Mouse (Mus musculus) embryonic facial prominence, embryonic 11.5 days (tissue): Measurements from ENCODE around the gene Ccdc8. TPM values are rescaled to one million over a fixed set of nuclear protein-coding genes. Genes with fewer than 3 reads are reported as not detected.
A peak's percentile ranks its signal among the peaks of the same experiment; 100 is the strongest.

ENCODE experiments used
- ATAC-seq: fragments of 200-750 bp; cut with Nextera tagmentation; replicated peaks from 2 replicates; pipeline ENCODE4 v1.8.0; 2017; ENCODE audit warnings: low read depth; ENCODE audit not compliant: insufficient number of reproducible peaks, low FRiP score, low TSS enrichment
- DNase-seq: peaks from one replicate; pipeline ENCODE4 v3.0.0-alpha.2; 2015; ENCODE audit warnings: low spot score
- H3K27ac ChIP-seq: fragments of 300-500 bp; sonication (generic); replicated peaks from 2 replicates; pipeline ENCODE4 v1.5.1; 2014; ENCODE audit warnings: mild to moderate bottlenecking, low read depth, low read length, control low read depth
- H3K27me3 ChIP-seq: fragments of 300-500 bp; sonication (generic); 2 replicates; pipeline ENCODE4 v1.6.1; 2014; ENCODE audit warnings: mild to moderate bottlenecking, low read length, moderate library complexity, mixed read lengths; ENCODE audit not compliant: control insufficient read depth, insufficient read depth
- H3K36me3 ChIP-seq: fragments of 300-500 bp; sonication (generic); replicated peaks from 2 replicates; pipeline ENCODE4 v1.6.1; 2014; ENCODE audit warnings: low read depth, mild to moderate bottlenecking, low read length, moderate library complexity, mixed read lengths; ENCODE audit not compliant: control insufficient read depth, insufficient read depth
- H3K4me1 ChIP-seq: fragments of 300-500 bp; sonication (generic); 2 replicates; pipeline ENCODE4 v1.6.1; 2014; ENCODE audit warnings: low read length, mixed read lengths; ENCODE audit not compliant: control insufficient read depth, insufficient read depth
- H3K4me2 ChIP-seq: fragments of 300-500 bp; sonication (generic); 2 replicates; pipeline ENCODE4 v1.6.1; 2014; ENCODE audit warnings: low read depth, mild to moderate bottlenecking, control low read depth, low read length, moderate library complexity
- H3K4me3 ChIP-seq: fragments of 300-500 bp; sonication (generic); 2 replicates; pipeline ENCODE4 v1.5.1; 2014; ENCODE audit warnings: low read depth, low read length, control low read depth
- H3K9ac ChIP-seq: fragments of 300-500 bp; sonication (generic); replicated peaks from 2 replicates; pipeline ENCODE4 v1.6.1; 2014; ENCODE audit warnings: mild to moderate bottlenecking, control low read depth, low read length
- H3K9me3 ChIP-seq: fragments of 300-500 bp; sonication (generic); replicated peaks from 2 replicates; pipeline ENCODE4 v1.6.1; 2016; ENCODE audit warnings: mild to moderate bottlenecking, low read length, inconsistent platforms, mixed read lengths; ENCODE audit not compliant: control insufficient read depth
- WGBS: fragments of 180-500 bp; shearing (Covaris S2); extraction: QIAGEN DNeasy Blood & Tissue Kit; methylation state at CpG from one replicate; pipeline ENCODE4 v1.1.7; 2014; 5-methylcytosine and 5-hydroxymethylcytosine counted together
- polyA plus RNA-seq: library from polyadenylated mRNA; unstranded; fragments of >200 nt; fragmentation: Nextera tagmentation; extraction: Ambion mirVana; gene quantifications from 2 replicates; pipeline ENCODE4 v1.2.1, GENCODE M21; 2014

The Ccdc8 gene
- polyA plus RNA-seq, 1 experiment from 2014 or later = 15.9 TPM

GRCm38 (mm10) chr7:16959539-16960187 lies 32.8 kb upstream of the Ccdc8 start, which contains the start of gene Pnmal1:
Gene Pnmal1, plus strand, starts transcription at chr7:16959679.
- H3K27ac ChIP-seq = no peak within 1 kb of the TSS; the same call in 1 of the 2 replicates
- H3K27me3 ChIP-seq = no peaks in the 10 kb centered on the region
- peak; percentile 92 for ATAC-seq
- peak; percentile 90 for DNase-seq
- H3K4me2 ChIP-seq = peak within 1 kb of the TSS; percentile 36
- no peaks in the 10 kb centered on the region for H3K9me3 ChIP-seq
- H3K4me1 ChIP-seq = peaks cover 3% of the 10 kb centered on the region
- no peaks in the 10 kb centered on the region; the same call in 1 of the 2 replicates for H3K36me3 ChIP-seq
- WGBS = 20% methylated on average over 17 of the region's 17 CpGs
- no peak within 1 kb of the TSS for H3K4me3 ChIP-seq
- peak within 1 kb of the TSS; percentile 28; the same call in 1 of the 2 replicates for H3K9ac ChIP-seq

GRCm38 (mm10) chr7:16961678-16962077 lies 30.8 kb upstream of the Ccdc8 start:
- H3K27ac ChIP-seq = no peak overlapping the region
- no peak overlapping the region for H3K4me2 ChIP-seq
- no peaks in the 10 kb centered on the region for H3K27me3 ChIP-seq
- H3K9me3 ChIP-seq = no peaks in the 10 kb centered on the region
- no peaks in the 10 kb centered on the region; the same call in 1 of the 2 replicates for H3K36me3 ChIP-seq
- no peak for DNase-seq
- WGBS = 78% methylated on average over 5 of the region's 5 CpGs
- H3K4me1 ChIP-seq = peaks cover 3% of the 10 kb centered on the region
- no peak for ATAC-seq
- no peak overlapping the region for H3K4me3 ChIP-seq
- no peak overlapping the region for H3K9ac ChIP-seq

- ATAC-seq (no peak), DNase-seq (no peak)
- H3K9me3 ChIP-seq = no peaks in the 10 kb centered on the region
- no peak overlapping the region for H3K4me2 ChIP-seq
- H3K27me3 ChIP-seq = no peaks in the 10 kb centered on the region
- H3K4me1 ChIP-seq = no peaks in the 10 kb centered on the region
- H3K4me3 ChIP-seq = no peak overlapping the region
- 84% methylated on average over 6 of the region's 6 CpGs for WGBS
- H3K36me3 ChIP-seq = no peaks in the 10 kb centered on the region
- no peak overlapping the region for H3K9ac ChIP-seq
- H3K27ac ChIP-seq = no peak overlapping the region
Observed at GRCm38 (mm10) chr7:16968414-16968813, 24.1 kb upstream of the Ccdc8 start.

- no peak for DNase-seq
- 82% methylated on average over 3 of the region's 3 CpGs for WGBS
- no peak overlapping the region for H3K9ac ChIP-seq
Observed at GRCm38 (mm10) chr7:16971160-16971559, 21.3 kb upstream of the Ccdc8 start.

GRCm38 (mm10) chr7:16974018-16974417 lies 18.5 kb upstream of the Ccdc8 start:
- H3K4me2 ChIP-seq = no peak overlapping the region
- no peaks in the 10 kb centered on the region for H3K36me3 ChIP-seq
- H3K9me3 ChIP-seq = no peaks in the 10 kb centered on the region
- H3K27ac ChIP-seq = no peak overlapping the region
- no peaks in the 10 kb centered on the region for H3K4me1 ChIP-seq
- H3K9ac ChIP-seq = no peak overlapping the region
- DNase-seq (no peak), ATAC-seq (no peak)
- WGBS = 71% methylated on average over 6 of the region's 6 CpGs
- H3K27me3 ChIP-seq = no peaks in the 10 kb centered on the region
- H3K4me3 ChIP-seq = no peak overlapping the region

More at GRCm38 (mm10) chr7:16971160-16971559, 21.3 kb upstream of the Ccdc8 start:
- Histone ChIP-seq H3K27me3 (no peaks in the 10 kb centered on the region), H3K4me1 (no peaks in the 10 kb centered on the region), H3K27ac (no peak overlapping the region), H3K4me2 (no peak overlapping the region), H3K9me3 (no peaks in the 10 kb centered on the region), H3K4me3 (no peak overlapping the region), H3K36me3 (no peaks in the 10 kb centered on the region)
- ATAC-seq = no peak

GRCm38 (mm10) chr7:16976298-16976697 lies 16.2 kb upstream of the Ccdc8 start:
- Histone ChIP-seq H3K9ac (no peak overlapping the region), H3K4me2 (no peak overlapping the region), H3K27me3 (no peaks in the 10 kb centered on the region), H3K36me3 (no peaks in the 10 kb centered on the region), H3K27ac (no peak overlapping the region), H3K4me1 (no peaks in the 10 kb centered on the region; the same call in 1 of the 2 replicates), H3K4me3 (no peak overlapping the region), H3K9me3 (no peaks in the 10 kb centered on the region)
- DNase-seq = no peak
- no peak for ATAC-seq
- WGBS = 62% methylated on average over 8 of the region's 8 CpGs

- no peak overlapping the region for H3K27ac ChIP-seq
- H3K9me3 ChIP-seq = no peaks in the 10 kb centered on the region
- H3K4me2 ChIP-seq = no peak overlapping the region
- H3K36me3 ChIP-seq = no peaks in the 10 kb centered on the region
- DNase-seq = no peak
- peaks cover 7% of the 10 kb centered on the region; the same call in 1 of the 2 replicates for H3K4me1 ChIP-seq
- no peaks in the 10 kb centered on the region for H3K27me3 ChIP-seq
- no peak overlapping the region for H3K9ac ChIP-seq
- ATAC-seq = no peak
- no peak overlapping the region for H3K4me3 ChIP-seq
- 75% methylated on average over 6 of the region's 6 CpGs for WGBS
Observed at GRCm38 (mm10) chr7:16978173-16978572, 14.3 kb upstream of the Ccdc8 start.

GRCm38 (mm10) chr7:16978593-16978992 lies 13.9 kb upstream of the Ccdc8 start:
- no peak overlapping the region for H3K4me3 ChIP-seq
- H3K4me1 ChIP-seq = peaks cover 8% of the 10 kb centered on the region; the same call in 1 of the 2 replicates
- WGBS = 84% methylated on average over 3 of the region's 3 CpGs
- ATAC-seq (no peak), DNase-seq (no peak)
- H3K9ac ChIP-seq = no peak overlapping the region
- no peaks in the 10 kb centered on the region for H3K27me3 ChIP-seq
- H3K9me3 ChIP-seq = no peaks in the 10 kb centered on the region
- H3K27ac ChIP-seq = no peak overlapping the region
- H3K4me2 ChIP-seq = no peak overlapping the region
- H3K36me3 ChIP-seq = no peaks in the 10 kb centered on the region
